Mouse (Mus musculus): ENCODE measurements around the gene Mthfsd.

DNA sequence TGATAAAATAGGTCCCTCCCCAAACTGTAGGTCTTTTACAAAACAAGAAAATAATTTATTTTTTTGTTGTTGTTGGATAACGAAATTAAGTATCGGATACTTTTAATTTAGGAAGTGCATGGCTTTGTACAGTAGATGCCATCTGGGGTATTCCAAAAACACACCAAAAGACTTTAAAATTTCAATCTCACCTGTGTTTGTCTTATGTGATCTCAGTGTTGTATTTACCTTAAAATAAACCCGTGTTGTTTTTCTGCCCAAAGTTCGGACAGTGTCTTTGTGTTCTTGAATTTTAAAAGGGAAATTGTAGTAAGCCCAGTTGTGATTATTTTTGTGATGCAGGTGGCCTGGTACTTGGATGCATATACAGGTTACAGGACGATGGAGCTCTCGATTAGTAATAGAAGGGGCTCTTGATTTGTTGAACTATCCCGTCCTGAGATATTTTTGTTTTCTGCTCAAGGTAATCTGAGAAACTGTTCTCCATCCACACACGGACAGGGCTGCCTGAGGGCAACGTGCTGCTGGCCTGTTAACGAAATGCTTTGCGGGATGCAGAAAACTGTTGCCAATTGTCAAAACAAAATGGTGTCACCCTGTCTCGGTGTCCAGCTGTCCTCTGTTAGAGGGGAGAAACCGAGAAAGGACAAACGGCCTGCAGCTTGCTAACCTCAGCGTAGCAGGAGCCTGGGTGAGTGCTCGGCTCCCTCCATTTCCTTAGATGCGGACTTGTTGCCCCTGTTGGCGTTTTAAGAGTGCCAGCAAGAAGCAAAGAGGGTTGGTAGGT is 10.6 kb upstream of the Mthfsd start:
- no peak for TF ChIP-seq SMC3 (IDR thresholded peaks at IDR 0.05; ENCODE audit: low read depth, low read length)
- no peak for TF ChIP-seq MAX (IDR thresholded peaks at IDR 0.05; ENCODE audit: low read length)
- TF ChIP-seq POLR2A (IDR thresholded peaks at IDR 0.05; ENCODE audit: control insufficient read depth in 1 of 2, insufficient read depth in 1 of 2, low read depth in 1 of 2, low read length in 2 of 2, poor library complexity in 1 of 2) = no peak
- no peak for TF ChIP-seq ZC3H11A (IDR thresholded peaks at IDR 0.05; ENCODE audit: low read depth, low read length)
- no peak for TF ChIP-seq MYC (IDR thresholded peaks at IDR 0.05; ENCODE audit: low read depth, low read length)
- TF ChIP-seq GATA1 (IDR thresholded peaks at IDR 0.05; ENCODE audit: low read depth, low read length) = no peak
- TF ChIP-seq CTCF (IDR thresholded peaks at IDR 0.05 in 2 of 3, conservative IDR thresholded peaks at IDR 0.05 in 1 of 3; ENCODE audit: control insufficient read depth in 1 of 3, insufficient read depth in 1 of 3, low read depth in 2 of 3, low read length in 3 of 3, poor library complexity in 1 of 3, severe bottlenecking in 1 of 3) = no peak
- TF ChIP-seq KAT2A (conservative IDR thresholded peaks at IDR 0.05; ENCODE audit: low read depth, low read length) = no peak
- TF ChIP-seq USF2 (IDR thresholded peaks at IDR 0.05; ENCODE audit: borderline replicate concordance in 1 of 2, insufficient read depth in 1 of 2, low read depth in 1 of 2, low read length in 2 of 2) = no peak
- no peak for TF ChIP-seq E2F4 (IDR thresholded peaks at IDR 0.05; ENCODE audit: borderline replicate concordance, low read depth, low read length)

Measured in MEL (cell line).